Mouse (Mus musculus): ENCODE results near the gene Ccdc171.

The Ccdc171 gene

DNA sequence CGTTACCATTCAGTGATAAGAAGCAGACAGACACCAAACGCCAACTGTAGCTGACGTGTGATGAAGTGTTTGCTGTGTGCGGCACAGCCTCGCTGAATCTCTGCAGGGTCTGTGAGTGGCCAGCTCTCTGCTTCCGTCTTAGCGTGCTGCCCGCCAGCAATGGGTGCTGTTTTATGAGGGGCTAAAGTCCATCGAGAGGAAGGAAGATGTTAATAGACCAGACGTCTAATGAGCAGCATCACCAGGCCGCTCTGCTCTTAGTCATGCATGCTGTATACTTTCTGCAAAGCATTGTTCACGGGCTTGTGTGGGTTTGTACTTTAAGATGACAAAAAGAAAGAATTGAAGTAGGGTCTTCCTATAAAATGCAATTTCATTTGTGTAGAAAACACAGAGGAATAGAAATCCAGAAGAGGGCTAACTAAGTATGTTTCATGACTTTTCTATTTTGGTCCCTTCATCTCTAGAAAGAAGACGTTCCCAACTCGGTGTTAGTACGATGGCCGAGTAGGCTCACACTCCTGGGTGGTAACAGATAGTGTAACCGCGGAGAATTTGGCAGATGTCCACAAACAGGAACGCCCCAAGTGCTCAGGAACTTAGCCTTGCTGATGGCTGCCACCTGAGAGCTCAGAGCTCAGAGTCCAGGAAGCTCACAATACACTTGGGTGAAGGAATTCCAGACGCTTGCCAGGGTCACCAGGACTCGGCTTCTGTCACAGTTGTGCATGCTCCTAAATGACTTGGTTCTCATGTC, 273.5 kb downstream of the Ccdc171 start:
- no peak for DNase-seq

DNA sequence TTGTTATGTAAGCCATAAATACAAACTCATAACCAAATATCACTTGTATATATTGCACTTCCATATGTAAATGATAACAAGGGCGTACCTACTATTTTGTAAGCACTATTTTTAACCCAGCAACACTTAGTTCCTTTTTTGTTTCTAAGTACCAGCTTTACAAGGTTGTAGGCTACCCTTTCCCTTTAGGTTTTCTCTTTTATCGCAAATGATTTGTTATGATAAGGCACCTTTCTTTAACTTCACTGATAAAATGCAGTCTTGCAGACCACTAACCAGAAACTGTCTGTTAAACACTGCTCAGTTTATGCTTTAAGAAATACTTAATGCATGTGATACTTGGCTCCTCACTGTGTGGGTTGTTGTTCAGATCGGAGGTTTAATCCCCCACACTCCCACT, 275.1 kb downstream of the Ccdc171 start:
- no peak for DNase-seq

GRCm38 (mm10) chr4:83816925-83817324, 291.6 kb downstream of the Ccdc171 start:
- DNase-seq = no peak

DNA sequence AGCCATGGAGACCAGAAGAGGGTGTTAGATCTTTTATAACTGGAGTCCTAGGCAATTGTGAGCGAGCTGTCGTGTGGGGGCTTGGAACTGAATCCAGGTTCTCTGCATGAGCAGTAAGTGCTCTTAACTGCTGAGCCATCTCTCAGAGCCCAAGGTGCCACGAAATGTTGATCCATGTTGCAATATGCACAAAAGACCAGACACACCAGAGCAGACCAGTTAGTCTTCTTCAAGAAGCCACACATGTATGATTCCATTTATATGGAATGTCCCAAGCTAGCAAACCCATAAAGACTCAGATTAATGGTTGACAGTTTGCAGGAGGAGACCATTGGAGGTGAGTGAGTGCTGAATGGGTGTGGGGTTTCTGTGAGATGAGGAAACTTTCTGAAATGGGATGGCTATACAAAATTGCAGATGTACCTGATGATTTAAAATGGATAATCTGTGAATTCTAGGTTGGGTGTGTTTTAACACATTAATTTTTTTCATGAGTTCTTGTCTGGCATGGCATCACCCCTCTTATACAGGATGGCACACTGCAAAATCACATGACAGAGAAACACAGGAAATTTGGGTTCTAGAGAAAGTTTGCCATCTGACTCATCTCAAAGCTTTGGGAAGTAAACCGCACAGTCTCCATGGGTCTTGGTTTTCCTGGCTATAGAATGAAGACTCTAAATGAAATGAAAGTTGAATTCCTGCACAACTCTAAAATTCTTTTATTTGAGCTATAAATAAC, 304.5 kb downstream of the Ccdc171 start:
- no peak for DNase-seq

DNA sequence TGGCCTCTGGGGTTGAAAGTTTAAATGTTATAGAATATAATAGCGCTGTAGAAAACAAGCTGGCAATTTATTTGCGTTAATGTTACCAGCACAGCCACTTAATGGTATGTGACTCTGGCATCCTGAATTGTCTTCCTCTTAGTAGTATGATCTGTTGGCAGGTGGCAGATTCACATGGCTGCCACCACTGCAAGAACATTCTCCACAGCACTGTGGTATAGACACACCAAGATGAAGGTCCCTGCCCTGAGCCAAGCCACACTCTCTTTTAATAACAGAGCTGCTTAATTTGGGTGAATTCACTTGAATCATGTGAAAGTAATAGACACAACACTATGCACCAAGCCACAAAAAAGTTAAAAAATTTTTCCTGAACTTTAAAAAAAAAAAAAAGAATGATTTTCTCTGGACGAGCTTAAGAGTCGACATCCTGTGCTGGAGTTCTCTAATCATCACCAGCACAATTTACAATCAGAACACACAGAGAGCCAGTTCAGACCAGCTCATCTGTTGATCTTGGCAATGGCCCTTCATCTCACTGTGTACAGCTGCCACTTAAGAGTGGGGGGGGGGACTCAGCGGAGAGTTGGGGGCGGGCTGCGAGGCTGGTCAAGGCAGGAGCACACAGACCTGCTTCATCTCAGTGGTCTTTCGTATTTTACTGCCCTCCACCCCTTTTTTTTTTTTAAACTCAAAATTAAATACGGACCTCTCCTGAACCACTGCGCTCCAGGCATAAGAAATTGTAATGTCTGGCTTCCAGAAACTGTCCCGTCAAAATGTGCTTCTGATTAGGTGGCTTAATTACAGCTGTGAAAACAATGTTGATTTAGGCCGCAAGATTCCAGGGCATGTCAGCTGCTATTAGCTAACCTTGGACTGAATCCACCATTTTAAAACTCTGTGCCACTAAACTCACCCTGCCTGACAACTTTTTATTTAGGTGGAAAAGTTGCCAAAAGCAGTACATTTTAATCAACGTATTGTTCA, 305.8 kb downstream of the Ccdc171 start:
- no peak for DNase-seq

DNA sequence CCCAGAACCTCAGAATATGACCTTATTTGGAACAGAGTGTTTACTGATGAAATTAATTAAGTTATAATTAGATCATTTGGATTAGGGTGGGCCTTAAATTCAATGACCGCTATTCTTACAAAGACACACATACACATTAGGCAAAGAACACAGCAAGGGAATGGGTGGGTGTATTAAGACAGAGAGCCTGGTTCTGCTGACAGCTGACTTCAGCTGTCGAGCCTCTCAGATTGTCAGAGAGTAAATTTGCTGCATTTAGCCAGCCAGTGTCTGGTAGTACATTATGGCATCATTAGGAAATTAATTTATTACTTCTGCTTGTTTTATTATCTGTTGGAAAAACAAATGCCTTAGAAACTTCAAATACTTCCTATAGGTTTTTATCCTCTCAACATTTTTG, 313.7 kb downstream of the Ccdc171 start:
- no peak for DNase-seq

GRCm38 (mm10) chr4:83846304-83846703, 321.0 kb downstream of the Ccdc171 start:
- DNase-seq = no peak

- no peak for DNase-seq
These were observed 328.5 kb downstream of the Ccdc171 start for GRCm38 (mm10) chr4:83853885-83854284.

- DNase-seq = no peak
These were observed 336.4 kb downstream of the Ccdc171 start for GRCm38 (mm10) chr4:83861706-83862105.

GRCm38 (mm10) chr4:83862295-83862694, 336.9 kb downstream of the Ccdc171 start:
- no peak for DNase-seq

DNA sequence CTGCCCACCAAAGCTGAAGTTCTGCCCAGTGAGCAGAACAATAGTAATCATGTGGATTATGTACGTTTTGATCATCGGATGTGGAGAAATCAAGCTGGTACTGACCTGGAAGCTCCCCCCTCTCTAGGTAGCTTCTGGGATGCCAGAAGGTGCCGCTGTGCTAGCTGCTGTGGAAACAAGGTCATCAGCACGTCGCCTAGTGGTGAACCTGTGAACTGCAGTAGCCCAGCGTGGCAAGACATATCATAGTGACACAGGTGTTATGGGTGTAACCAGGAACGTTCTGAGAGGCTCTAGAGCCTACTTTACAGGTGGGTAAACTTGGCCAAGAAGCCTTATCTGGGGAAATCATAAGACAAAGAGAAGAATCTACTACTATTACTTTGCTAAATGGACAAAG, 351.3 kb downstream of the Ccdc171 start:
- DNase-seq = no peak

GRCm38 (mm10) chr4:83878236-83878635, 352.9 kb downstream of the Ccdc171 start:
- DNase-seq = no peak

DNA sequence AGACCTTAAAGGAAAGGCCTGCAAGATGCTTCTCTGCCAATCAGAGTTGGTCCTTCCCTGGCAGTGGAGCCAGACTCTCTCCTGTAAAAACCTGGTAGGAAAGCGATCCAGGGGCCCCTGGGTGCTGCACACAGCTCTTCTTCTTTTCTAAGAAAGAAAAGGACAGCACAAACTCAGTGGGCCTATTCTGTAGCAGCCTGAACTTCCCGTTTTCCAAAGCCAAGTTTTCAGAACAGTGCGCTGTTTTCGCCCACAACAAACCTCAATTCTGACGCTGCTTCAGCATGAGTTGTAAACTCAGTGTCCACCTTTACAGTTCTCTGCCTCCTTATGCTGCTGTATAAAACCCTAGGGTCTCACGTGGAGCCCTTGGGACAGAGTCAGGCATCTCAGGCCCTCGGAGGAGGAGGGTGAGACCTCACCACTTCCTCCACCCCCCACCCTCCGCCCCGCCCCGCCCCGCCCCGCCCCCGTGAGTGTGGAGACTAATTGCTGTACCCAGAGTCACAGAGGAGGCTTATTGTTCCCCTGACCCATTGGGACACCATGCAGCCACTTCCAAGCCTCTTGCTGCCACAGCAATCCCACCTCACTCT, 363.2 kb downstream of the Ccdc171 start:
- no peak for DNase-seq

- DNase-seq = no peak
These were observed 376.8 kb downstream of the Ccdc171 start for GRCm38 (mm10) chr4:83902081-83902645.
